Mouse (Mus musculus) kidney, adult 11 months (tissue): Measurements from ENCODE around the gene Snx20.
"Not testable (repeated sequence)": the region's sequence is repeated elsewhere in the genome, so short reads cannot be mapped to it uniquely, and the experiment has no call there.

Source experiments
- DNase-seq: peaks from one replicate; pipeline ENCODE4 v3.0.0; 2022

Gene Snx20

GRCm38 (mm10) chr8:88635474-88636397 lies at the start of gene Snx20:
Gene Snx20, minus strand, starts transcription at chr8:88636128.
- no peak for DNase-seq

- DNase-seq, result no peak
Observed at GRCm38 (mm10) chr8:88683656-88684289, 47.8 kb upstream of the Snx20 start.

DNA sequence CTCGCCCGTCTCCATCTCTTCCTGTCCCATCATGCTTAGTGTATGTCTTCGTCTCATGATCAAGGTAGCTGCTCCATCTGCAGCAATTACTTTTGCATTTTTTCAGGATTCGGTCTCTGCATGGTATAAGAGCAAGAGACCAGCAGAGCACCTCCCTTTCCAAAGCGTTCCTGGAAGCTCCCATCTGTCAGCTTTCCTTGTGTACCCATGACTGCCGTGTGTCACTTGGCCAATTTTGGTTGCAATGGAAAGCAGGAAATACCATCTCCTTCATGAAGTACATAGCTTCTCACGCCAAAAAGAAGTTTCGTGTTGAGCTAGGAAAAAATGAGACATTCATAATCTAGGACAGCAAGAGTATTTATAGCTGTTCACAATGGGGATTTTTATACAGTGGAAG lies 45.1 kb upstream of the Snx20 start:
- no peak for DNase-seq

DNA sequence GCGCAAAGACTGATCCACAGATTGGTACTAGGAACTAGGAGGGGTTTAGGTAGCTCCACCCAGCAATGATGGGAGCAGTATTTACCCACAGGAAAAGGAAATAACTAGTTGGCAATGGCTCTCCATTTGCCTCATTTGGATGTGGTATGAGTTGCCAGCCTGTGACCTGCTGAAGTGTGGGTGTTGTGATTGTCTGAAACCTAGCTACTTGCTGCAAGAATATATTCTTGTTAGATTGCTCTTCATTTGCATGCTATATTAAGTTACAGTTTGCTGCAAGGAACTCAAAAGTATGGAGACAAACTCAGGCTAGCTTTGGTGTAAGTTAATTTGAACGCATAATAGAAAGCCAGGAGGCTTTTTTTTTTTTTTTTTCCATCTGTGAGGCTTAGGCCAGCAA lies 44.6 kb upstream of the Snx20 start:
- DNase-seq, result no peak

- no peak for DNase-seq
Observed at GRCm38 (mm10) chr8:88677071-88677470, 41.1 kb upstream of the Snx20 start.

DNA sequence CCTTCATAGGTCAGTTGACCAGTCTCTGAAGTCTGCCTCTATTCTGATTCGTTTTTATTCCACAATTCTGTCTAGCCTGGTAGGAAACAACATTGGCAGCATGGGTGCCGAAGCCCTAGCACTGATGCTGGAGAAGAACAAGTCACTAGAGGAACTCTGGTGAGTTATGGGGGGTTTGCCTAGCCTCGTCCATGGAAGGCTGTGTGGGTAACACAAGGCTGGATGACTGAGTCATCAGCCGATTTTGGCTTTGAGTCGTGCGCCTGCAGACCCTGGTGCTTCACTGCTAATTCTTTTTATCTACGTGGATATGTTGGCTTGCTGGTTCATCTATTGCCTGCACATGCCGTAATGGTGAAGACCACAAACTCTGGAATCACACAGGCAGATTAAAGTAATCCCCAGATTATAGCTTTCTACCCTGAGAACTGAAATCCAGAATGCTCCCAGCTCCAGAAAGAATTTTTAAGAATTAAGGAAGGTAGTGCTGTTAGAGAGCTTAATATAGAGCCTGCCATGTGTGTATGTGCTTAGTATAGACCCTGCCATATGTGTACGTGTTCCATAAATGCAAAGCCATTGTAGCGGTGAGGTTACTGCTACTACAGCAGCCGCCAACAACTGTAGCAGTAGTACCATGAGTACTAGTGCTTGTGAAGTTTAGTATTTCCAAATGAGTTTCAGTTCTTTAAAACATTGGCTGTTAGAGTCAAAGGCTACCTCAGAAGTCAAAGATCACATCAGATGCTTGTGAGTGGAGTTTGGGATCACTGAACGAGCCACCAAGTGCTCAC lies 39.6 kb upstream of the Snx20 start:
- no peak for DNase-seq

GRCm38 (mm10) chr8:88673859-88674258 lies 37.9 kb upstream of the Snx20 start:
- no peak for DNase-seq

GRCm38 (mm10) chr8:88671575-88671974 lies 35.6 kb upstream of the Snx20 start:
- DNase-seq, result no peak

DNA sequence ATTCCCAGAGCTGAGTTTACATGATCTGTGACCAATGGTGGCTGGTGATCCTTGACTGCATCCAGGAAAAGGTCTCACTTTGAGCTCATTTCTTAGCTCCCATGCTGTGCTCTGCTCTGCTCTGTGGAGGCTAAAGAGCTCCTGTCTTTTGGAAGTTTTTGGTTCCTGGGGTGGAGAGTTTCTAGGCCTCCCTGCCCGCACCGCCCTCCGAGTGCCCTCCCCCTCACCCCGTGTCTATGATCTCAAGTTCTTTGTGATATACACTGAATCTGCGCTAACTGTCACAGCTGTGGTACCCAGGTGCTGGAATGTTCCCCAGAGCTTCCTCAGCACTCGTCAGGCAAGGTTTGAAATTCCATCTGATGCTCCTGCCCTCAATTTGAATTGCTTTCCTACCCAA lies 34.9 kb upstream of the Snx20 start:
- no peak for DNase-seq

- no peak for DNase-seq
Observed at GRCm38 (mm10) chr8:88668400-88669086, 32.6 kb upstream of the Snx20 start.

- DNase-seq, result no peak
Observed at GRCm38 (mm10) chr8:88666435-88666834, 30.5 kb upstream of the Snx20 start.

GRCm38 (mm10) chr8:88664947-88665346 lies 29.0 kb upstream of the Snx20 start:
- peak; percentile 28 for DNase-seq

DNA sequence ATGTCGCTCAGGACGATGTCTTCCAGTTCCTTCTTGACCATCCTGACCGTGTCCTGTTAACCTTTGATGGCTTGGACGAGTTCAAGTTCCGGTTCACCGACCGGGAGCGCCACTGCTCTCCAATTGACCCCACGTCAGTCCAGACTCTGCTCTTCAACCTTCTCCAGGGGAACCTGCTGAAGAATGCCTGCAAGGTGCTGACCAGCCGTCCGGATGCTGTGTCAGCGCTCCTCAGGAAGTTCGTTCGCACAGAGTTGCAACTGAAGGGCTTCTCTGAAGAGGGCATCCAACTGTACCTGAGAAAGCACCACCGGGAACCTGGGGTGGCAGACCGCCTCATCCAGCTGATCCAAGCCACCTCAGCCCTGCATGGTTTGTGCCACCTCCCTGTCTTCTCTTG lies 28.2 kb upstream of the Snx20 start:
- peak; percentile 90 for DNase-seq

DNA sequence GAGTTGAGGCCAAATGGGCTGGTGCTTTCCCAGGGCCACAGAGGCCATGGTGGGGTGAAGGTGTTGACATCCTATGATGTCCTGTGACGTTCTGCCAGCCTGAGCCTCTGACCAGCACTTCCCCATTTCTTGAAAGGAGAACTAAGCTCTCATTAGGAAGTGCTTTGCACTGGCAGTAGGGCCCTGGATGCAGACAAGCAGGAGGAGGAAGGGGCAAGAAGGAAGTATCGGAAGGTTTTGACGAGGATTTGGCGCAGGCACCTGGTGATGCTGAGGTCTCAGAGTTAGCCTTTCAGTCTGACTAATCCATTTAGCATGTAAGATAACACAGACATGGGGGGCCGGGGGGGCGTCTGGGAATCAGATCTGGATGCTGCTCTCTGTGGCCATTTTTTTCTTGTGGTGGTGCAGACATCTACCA lies 26.5 kb upstream of the Snx20 start:
- no peak for DNase-seq

DNA sequence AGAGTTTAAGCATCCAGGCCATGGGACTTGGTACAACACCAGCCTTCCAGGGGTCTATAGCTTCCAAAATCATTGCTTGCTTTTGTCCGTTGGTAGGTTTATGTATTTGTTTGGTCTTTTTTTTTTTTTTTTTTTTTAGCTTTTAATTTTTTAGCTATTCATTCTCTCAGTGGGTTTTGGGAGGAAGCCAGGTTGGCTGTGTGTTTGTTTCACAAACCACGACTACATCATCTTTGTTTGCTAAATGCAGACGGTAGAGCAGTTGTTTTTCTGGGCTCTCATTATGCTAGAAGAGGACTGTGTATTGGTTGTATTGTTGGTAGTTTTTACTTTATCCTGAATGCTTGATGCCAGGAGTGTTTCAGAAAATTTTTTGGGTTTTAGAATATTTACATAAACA lies 23.9 kb upstream of the Snx20 start:
- DNase-seq, result no peak

DNA sequence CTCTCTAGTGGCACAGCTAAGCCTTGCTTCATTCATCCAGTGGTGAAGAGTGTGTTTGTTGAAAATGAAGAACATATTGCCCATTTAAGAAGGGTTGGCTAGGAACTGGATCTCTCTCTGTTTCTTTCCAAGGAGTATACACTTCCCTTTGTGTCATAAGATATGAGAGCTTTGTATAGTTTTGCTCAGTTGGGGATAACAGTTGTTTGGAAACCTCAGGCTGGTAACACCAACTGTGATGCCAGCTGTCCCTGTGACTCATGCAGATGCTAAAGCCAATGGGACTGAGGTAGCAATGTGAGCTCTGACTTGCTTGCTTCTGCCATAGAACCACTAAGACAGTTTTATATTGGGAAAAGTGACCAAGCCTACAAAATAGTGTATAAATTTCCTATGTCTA lies 19.4 kb upstream of the Snx20 start:
- DNase-seq, result no peak

DNA sequence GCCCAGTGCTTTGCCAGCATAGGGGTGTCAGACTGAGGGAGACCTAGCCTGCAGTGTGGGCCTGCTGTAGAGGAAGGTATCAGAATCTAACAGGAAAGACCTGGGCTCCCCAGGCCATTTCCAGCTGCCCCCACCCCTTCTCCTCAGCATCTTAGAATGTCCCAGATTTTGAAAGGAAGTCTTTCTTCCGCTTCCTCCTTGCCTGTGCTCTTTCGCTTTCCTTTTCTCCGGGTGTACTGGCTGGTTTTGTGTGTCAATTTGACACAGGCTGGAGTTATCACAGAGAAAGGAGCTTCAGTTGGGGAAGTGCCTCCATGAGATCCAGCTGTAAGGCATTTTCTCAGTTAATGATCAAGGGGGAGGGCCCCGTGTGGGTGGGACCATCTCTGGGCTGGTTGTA lies 15.2 kb upstream of the Snx20 start:
- DNase-seq, result not testable (repeated sequence)

DNA sequence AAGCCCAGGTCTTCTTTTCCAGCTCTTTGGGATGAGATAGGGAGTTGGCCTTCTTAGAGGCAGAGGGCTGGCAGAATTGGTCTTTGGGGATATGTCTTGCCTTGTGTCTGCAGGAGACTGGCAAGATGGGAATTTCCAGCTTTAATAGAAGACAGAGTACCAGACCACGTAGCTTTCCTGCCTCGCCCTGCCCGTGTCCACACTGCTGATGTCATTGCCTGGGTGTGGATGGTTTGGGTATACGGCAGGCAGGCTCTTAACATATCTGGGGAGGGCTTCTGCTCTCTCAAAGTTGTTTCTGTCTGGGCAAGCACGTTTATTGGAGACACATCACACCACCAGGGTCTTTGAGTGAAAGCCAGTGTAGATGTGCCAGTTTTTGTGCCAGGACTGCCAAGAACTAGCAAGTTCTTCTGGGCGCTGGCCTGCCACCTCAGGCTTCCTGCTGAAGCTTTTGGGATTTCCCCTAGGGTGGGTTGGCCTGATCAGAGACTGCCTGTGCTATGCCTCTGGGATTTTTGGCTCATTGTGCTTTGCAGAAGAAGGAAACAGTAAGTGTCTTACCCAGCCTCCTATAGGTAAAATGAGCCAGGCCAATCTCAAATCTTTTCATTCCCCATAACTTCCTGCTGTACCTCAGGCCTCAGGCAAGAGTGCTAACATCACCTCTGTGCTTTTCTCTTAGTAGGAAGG lies 14.2 kb upstream of the Snx20 start:
- DNase-seq, result no peak

DNA sequence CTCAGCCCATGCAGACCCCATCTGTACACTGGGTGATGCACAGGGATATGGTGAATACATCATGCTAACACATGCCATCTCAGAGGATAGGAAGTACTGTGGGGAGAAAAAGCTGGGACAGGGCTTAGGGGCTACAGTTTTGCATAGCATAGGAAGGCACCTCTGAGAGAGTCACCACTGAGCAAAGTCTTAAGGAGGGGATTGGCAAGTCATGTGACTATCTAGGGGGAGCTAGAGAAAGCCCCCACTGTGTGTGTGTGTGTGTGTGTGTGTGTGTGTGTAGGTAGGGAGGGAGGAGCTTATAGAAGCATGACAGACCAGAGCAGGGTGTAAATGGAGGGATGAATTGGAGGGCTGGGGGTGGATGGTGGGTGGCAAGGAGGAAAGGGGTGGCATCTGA lies 12.4 kb upstream of the Snx20 start:
- DNase-seq, result no peak

- peak; percentile 91 for DNase-seq
Observed at GRCm38 (mm10) chr8:88646837-88647778, 11.2 kb upstream of the Snx20 start, which contains the start of gene Nod2. Gene Nod2, plus strand, starts transcription at chr8:88647315.
